Mouse (Mus musculus) olfactory bulb, adult 2 months (tissue): ENCODE measurements around the gene Sbno2. TPM values are rescaled to one million over a fixed set of nuclear protein-coding genes. Genes with fewer than 3 reads are reported as not detected.

Experiments used
- H3K27ac ChIP-seq: fragments of 200-500 bp; 2 replicates; pipeline ENCODE4 v1.5.1; 2012; ENCODE audit warnings: low read depth, low read length; ENCODE audit not compliant: insufficient read depth
- H3K4me1 ChIP-seq: fragments of 200-500 bp; 2 replicates; pipeline ENCODE4 v1.6.1; 2012; ENCODE audit warnings: low read length; ENCODE audit not compliant: control insufficient read depth, insufficient read depth
- H3K4me3 ChIP-seq: fragments of 200-500 bp; 2 replicates; pipeline ENCODE4 v1.5.1; 2012; ENCODE audit warnings: mild to moderate bottlenecking, low read depth, low read length, moderate library complexity; ENCODE audit not compliant: insufficient read depth
- CTCF ChIP-seq: fragments of 200-500 bp; IDR thresholded peaks from 2 replicates; pipeline ENCODE4 v1.5.1; 2012; ENCODE audit warnings: low read depth, mild to moderate bottlenecking, low read length, moderate library complexity; ENCODE audit not compliant: insufficient read depth
- POLR2A ChIP-seq: fragments of 200-500 bp; IDR thresholded peaks from 2 replicates; pipeline ENCODE4 v1.6.1; 2012; ENCODE audit warnings: mild to moderate bottlenecking, low read depth, low read length, moderate library complexity; ENCODE audit not compliant: insufficient read depth
- WGBS: fragments of 180-500 bp; shearing (Covaris S2); methylation state at CpG from one replicate; pipeline ENCODE4 v1.1.7; 2018; 5-methylcytosine and 5-hydroxymethylcytosine counted together
- polyA plus RNA-seq: library from polyadenylated mRNA; stranded (reverse); fragments of >200 nt; gene quantifications from 2 replicates; pipeline ENCODE4 v1.2.4, GENCODE M21; 2012; ENCODE audit warnings: low replicate concordance; ENCODE audit not compliant: missing spikeins, insufficient read depth, insufficient read length

Sbno2 gene
- polyA plus RNA-seq, 1 experiment, result not detected

- 78% methylated on average over 10 of the region's 10 CpGs for WGBS
- H3K4me3 ChIP-seq, result no peak overlapping the region
- no peak for TF ChIP-seq POLR2A
- no peak for TF ChIP-seq CTCF
- no peak overlapping the region for H3K27ac ChIP-seq
- peaks cover 3% of the 10 kb centered on the region for H3K4me1 ChIP-seq
Observed at GRCm38 (mm10) chr10:80015583-80015982, 89.8 kb downstream of the Sbno2 start.

GRCm38 (mm10) chr10:80014484-80015290 lies 90.7 kb downstream of the Sbno2 start:
- TF ChIP-seq CTCF (no peak), POLR2A (no peak)
- Histone ChIP-seq H3K27ac (no peak overlapping the region), H3K4me3 (no peak overlapping the region), H3K4me1 (no peaks in the 10 kb centered on the region)
- WGBS, result 50% methylated on average over 28 of the region's 28 CpGs

- no peak for TF ChIP-seq CTCF
- WGBS, result 56% methylated on average over 25 of the region's 25 CpGs
Observed at GRCm38 (mm10) chr10:80013609-80014008, 91.8 kb downstream of the Sbno2 start.

GRCm38 (mm10) chr10:80011740-80012139 lies 93.6 kb downstream of the Sbno2 start:
- TF ChIP-seq POLR2A (no peak), CTCF (no peak)
- Histone ChIP-seq H3K4me3 (no peak overlapping the region), H3K27ac (no peak overlapping the region), H3K4me1 (no peaks in the 10 kb centered on the region)
- WGBS, result 92% methylated on average over 6 of the region's 6 CpGs

More at GRCm38 (mm10) chr10:80013609-80014008, 91.8 kb downstream of the Sbno2 start:
- H3K27ac ChIP-seq, result no peak overlapping the region
- H3K4me3 ChIP-seq, result no peak overlapping the region
- H3K4me1 ChIP-seq, result no peaks in the 10 kb centered on the region

Other genes starting within 250 kb of the Sbno2 start
- gene Prtn3, start 231.1 kb downstream of the Sbno2 start, polyA plus RNA-seq, result not detected in 2 replicates
- not detected in 2 replicates for gene Plppr3, start 230.9 kb downstream of the Sbno2 start, polyA plus RNA-seq
- not detected in 2 replicates for gene Elane, start 219.3 kb downstream of the Sbno2 start, polyA plus RNA-seq
- not detected in 2 replicates for gene Cfd, start 214.7 kb downstream of the Sbno2 start, polyA plus RNA-seq
- not detected in 2 replicates for gene Med16, start 196.6 kb downstream of the Sbno2 start, polyA plus RNA-seq
- not detected in 2 replicates for gene Gm26602, start 194.7 kb downstream of the Sbno2 start, polyA plus RNA-seq
- not detected in 2 replicates for gene Kiss1r, start 188.6 kb downstream of the Sbno2 start, polyA plus RNA-seq
- gene R3hdm4, start 184.4 kb downstream of the Sbno2 start, polyA plus RNA-seq, result not detected in 2 replicates
- not detected in 2 replicates for gene Arid3a, start 178.5 kb downstream of the Sbno2 start, polyA plus RNA-seq
- gene Wdr18, start 145.4 kb downstream of the Sbno2 start, polyA plus RNA-seq, result not detected in 2 replicates
- gene Grin3b, start 134.9 kb downstream of the Sbno2 start, polyA plus RNA-seq, result not detected in 2 replicates
- gene Tmem259, start 121.2 kb downstream of the Sbno2 start, polyA plus RNA-seq, result not detected in 2 replicates
- gene Cnn2, start 117.0 kb downstream of the Sbno2 start, polyA plus RNA-seq, result 124 and 250 TPM in 2 replicates
- not detected in 2 replicates for gene Abca7, start 109.1 kb downstream of the Sbno2 start, polyA plus RNA-seq
- 193 and 203 TPM in 2 replicates for gene Arhgap45, start 88.9 kb downstream of the Sbno2 start, polyA plus RNA-seq
- not detected in 2 replicates for gene Polr2e, start 65.8 kb downstream of the Sbno2 start, polyA plus RNA-seq
- gene Gpx4, start 58.4 kb downstream of the Sbno2 start, polyA plus RNA-seq, result not detected in 2 replicates
- gene Stk11, start 10.2 kb upstream of the Sbno2 start, polyA plus RNA-seq, result not detected in 2 replicates
- not detected in 2 replicates for gene Atp5d, start 33.1 kb upstream of the Sbno2 start, polyA plus RNA-seq
- gene Cbarp, start 35.3 kb upstream of the Sbno2 start, polyA plus RNA-seq, result not detected in 2 replicates
- 128 TPM in 1 of 2 replicates, not detected in the other for gene Midn, start 42.7 kb upstream of the Sbno2 start, polyA plus RNA-seq
- gene Cirbp, start 60.4 kb upstream of the Sbno2 start, polyA plus RNA-seq, result not detected in 2 replicates
- not detected in 2 replicates for gene 1600002K03Rik, start 67.4 kb upstream of the Sbno2 start, polyA plus RNA-seq
- not detected in 2 replicates for gene Efna2, start 73.9 kb upstream of the Sbno2 start, polyA plus RNA-seq
- gene Mum1, start 120.9 kb upstream of the Sbno2 start, polyA plus RNA-seq, result not detected in 2 replicates
- gene Ndufs7, start 143.6 kb upstream of the Sbno2 start, polyA plus RNA-seq, result not detected in 2 replicates
- gene Gamt, start 155.4 kb upstream of the Sbno2 start, polyA plus RNA-seq, result not detected in 2 replicates
- not detected in 2 replicates for gene Dazap1, start 155.9 kb upstream of the Sbno2 start, polyA plus RNA-seq
- gene Rps15, start 186.9 kb upstream of the Sbno2 start, polyA plus RNA-seq, result 978 TPM in 1 of 2 replicates, not detected in the other
- gene Apc2, start 190.4 kb upstream of the Sbno2 start, polyA plus RNA-seq, result not detected in 2 replicates
- gene 2310011J03Rik, start 215.0 kb upstream of the Sbno2 start, polyA plus RNA-seq, result not detected in 2 replicates
- not detected in 2 replicates for gene Pcsk4, start 223.9 kb upstream of the Sbno2 start, polyA plus RNA-seq
- not detected in 2 replicates for gene Reep6, start 224.4 kb upstream of the Sbno2 start, polyA plus RNA-seq
- not detected in 2 replicates for gene Adamtsl5, start 242.8 kb upstream of the Sbno2 start, polyA plus RNA-seq